Mouse (Mus musculus) ES-E14 (cell line): ENCODE results near the gene Fmnl3. TPM values are rescaled to one million over a fixed set of nuclear protein-coding genes. Genes with fewer than 3 reads are reported as not detected.

Experiments used
- DNase-seq: peaks from one replicate; pipeline ENCODE4 v3.0.0-alpha.2; 2013; ENCODE audit warnings: low read depth, low spot score
- H3K27ac ChIP-seq: 2 replicates; pipeline ENCODE4 v1.5.1; 2012; ENCODE audit warnings: low read depth, mild to moderate bottlenecking, low read length, moderate library complexity, mixed read lengths; ENCODE audit not compliant: poor library complexity, insufficient read depth, severe bottlenecking
- H3K36me3 ChIP-seq: 2 replicates; pipeline ENCODE4 v1.6.1; 2012; ENCODE audit warnings: mild to moderate bottlenecking, low read length, moderate library complexity, mixed read lengths; ENCODE audit not compliant: control insufficient read depth, poor library complexity, insufficient read depth, severe bottlenecking
- H3K4me1 ChIP-seq, 2 experiments: fragments of 150-350 bp in 1 of 2; sonication (generic) in 1 of 2; 2 replicates each; pipeline ENCODE4 v1.6.1; 2012; ENCODE audit warnings: low read length in 2 of 2, mild to moderate bottlenecking in 1 of 2, mixed read lengths in 1 of 2; ENCODE audit not compliant: control insufficient read depth in 2 of 2, insufficient read depth in 2 of 2, poor library complexity in 1 of 2
- H3K4me3 ChIP-seq, 2 experiments: fragments of 150-350 bp in 1 of 2; sonication (generic) in 1 of 2; 2 replicates each; pipeline ENCODE4 v1.5.1; 2012; ENCODE audit warnings: low read length in 2 of 2, low read depth in 1 of 2, mild to moderate bottlenecking in 1 of 2, mixed read lengths in 1 of 2; ENCODE audit not compliant: insufficient read depth in 1 of 2, poor library complexity in 1 of 2, severe bottlenecking in 1 of 2
- H3K9ac ChIP-seq: 2 replicates; pipeline ENCODE4 v1.6.1; 2012; ENCODE audit warnings: low read depth, mild to moderate bottlenecking, low read length, mixed read lengths; ENCODE audit not compliant: poor library complexity, insufficient read depth, severe bottlenecking
- H3K9me3 ChIP-seq: fragments of 150-350 bp; sonication (generic); 2 replicates; pipeline ENCODE4 v1.6.1; 2012; ENCODE audit warnings: low read depth, mild to moderate bottlenecking, low read length; ENCODE audit not compliant: control insufficient read depth, insufficient read depth
- CHD2 ChIP-seq: IDR thresholded peaks from 2 replicates; pipeline ENCODE4 v1.6.1; 2014; ENCODE audit warnings: mild to moderate bottlenecking, low read depth, low read length, inconsistent platforms
- HCFC1 ChIP-seq: IDR thresholded peaks from 2 replicates; pipeline ENCODE4 v1.6.1; 2012; ENCODE audit warnings: low read length, inconsistent platforms, borderline replicate concordance; ENCODE audit not compliant: insufficient read depth
- MAFK ChIP-seq: IDR thresholded peaks from 2 replicates; pipeline ENCODE4 v1.6.1; 2014; ENCODE audit warnings: mild to moderate bottlenecking, low read depth, low read length, inconsistent platforms; ENCODE audit not compliant: insufficient read depth
- ZC3H11A ChIP-seq: IDR thresholded peaks from 2 replicates; pipeline ENCODE4 v1.6.1; 2012; ENCODE audit warnings: low read depth, mild to moderate bottlenecking, inconsistent platforms, low read length, borderline replicate concordance
- ZNF384 ChIP-seq: IDR thresholded peaks from 2 replicates; pipeline ENCODE4 v1.6.1; 2012; ENCODE audit warnings: low read depth, low read length, inconsistent platforms
- in situ Hi-C, 2 experiments: fragments of 600-800 bp; cut with MboI; formaldehyde crosslinking; loops; one replicate each; pipeline ENCODE4 v1.15.1; 2025; ENCODE audit warnings: low sequenced_read_pairs in 2 of 2, inconsistent platforms in 1 of 2; ENCODE audit not compliant: unreplicated experiment in 2 of 2
- total RNA-seq: library from RNA; depleted of rRNA; stranded (reverse); fragments of 300-350 nt; gene quantifications from 2 replicates; pipeline ENCODE4 v1.2.3, GENCODE M21; 2012

Gene Fmnl3
- total RNA-seq, 1 experiment, result 16.8 TPM

GRCm38 (mm10) chr15:99338916-99339315 is 31.4 kb downstream of the Fmnl3 start:
- no peaks in the 10 kb centered on the region for H3K9me3 ChIP-seq
- H3K36me3 ChIP-seq, result no peaks in the 10 kb centered on the region
- no peaks in the 10 kb centered on the region; a peak in 1 of 4 replicates for H3K4me1 ChIP-seq
- in situ Hi-C loops, result no loop called here
- H3K4me3 ChIP-seq, result no peak overlapping the region
- H3K9ac ChIP-seq, result no peak overlapping the region
- no peak overlapping the region; the same call in 1 of the 2 replicates for H3K27ac ChIP-seq
- no peak for DNase-seq
- TF ChIP-seq ZNF384 (no peak), HCFC1 (no peak), ZC3H11A (no peak), MAFK (no peak)

- no peak overlapping the region for H3K27ac ChIP-seq
- no peak overlapping the region for H3K9ac ChIP-seq
- H3K9me3 ChIP-seq, result no peaks in the 10 kb centered on the region
- DNase-seq, result no peak
- TF ChIP-seq MAFK (no peak), ZNF384 (no peak), ZC3H11A (no peak), HCFC1 (no peak), CHD2 (no peak)
- H3K4me1 ChIP-seq, result peaks cover 1 to 10% of the 10 kb centered on the region in 2 experiments; a peak in 3 of 4 replicates
- H3K36me3 ChIP-seq, result no peaks in the 10 kb centered on the region
- no peak overlapping the region for H3K4me3 ChIP-seq
- in situ Hi-C loops, result no loop called here
Measured at GRCm38 (mm10) chr15:99335801-99336320, 34.4 kb downstream of the Fmnl3 start.

GRCm38 (mm10) chr15:99334500-99334899 is 35.8 kb downstream of the Fmnl3 start:
- Histone ChIP-seq H3K4me1 (peaks cover 1 to 10% of the 10 kb centered on the region in 2 experiments; a peak in 3 of 4 replicates), H3K36me3 (no peaks in the 10 kb centered on the region), H3K9me3 (no peaks in the 10 kb centered on the region), H3K27ac (no peak overlapping the region), H3K4me3 (no peak overlapping the region), H3K9ac (no peak overlapping the region)
- in situ Hi-C loops, result no loop called here
- no peak for DNase-seq
- no peak for TF ChIP-seq HCFC1

DNA sequence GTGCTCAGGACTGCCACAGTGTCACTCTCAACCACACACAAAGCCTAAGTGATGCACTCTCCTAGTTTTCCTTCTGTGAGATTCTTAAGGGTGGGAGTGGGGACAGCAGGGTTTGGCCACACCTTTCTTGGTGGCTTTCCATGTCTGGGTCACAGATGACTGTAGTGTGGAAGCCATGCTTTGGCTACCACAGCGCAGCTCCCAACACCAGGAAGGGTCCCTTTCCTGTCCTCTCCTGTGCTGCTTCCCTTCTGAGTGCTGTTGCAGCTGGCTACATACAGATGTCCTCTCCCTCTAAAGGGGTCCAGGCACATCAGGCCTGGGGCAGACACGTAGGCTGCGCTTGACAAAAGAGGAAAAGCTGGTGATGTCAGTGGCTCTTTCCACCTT is 36.6 kb downstream of the Fmnl3 start:
- TF ChIP-seq CHD2, result no peak
- no peak for TF ChIP-seq ZC3H11A
- no peak for TF ChIP-seq ZNF384
- no peak for TF ChIP-seq MAFK
- TF ChIP-seq HCFC1, result no peak
- no peak for DNase-seq
- Histone ChIP-seq H3K36me3 (no peaks in the 10 kb centered on the region), H3K4me3 (no peak overlapping the region), H3K9me3 (no peaks in the 10 kb centered on the region), H3K27ac (no peak overlapping the region), H3K9ac (no peak overlapping the region), H3K4me1 (peaks cover 1 to 10% of the 10 kb centered on the region in 2 experiments; a peak in 3 of 4 replicates)
- in situ Hi-C loops, result no loop called here
